Mouse (Mus musculus): ENCODE results near the gene Gpatch11.

The Gpatch11 gene

DNA sequence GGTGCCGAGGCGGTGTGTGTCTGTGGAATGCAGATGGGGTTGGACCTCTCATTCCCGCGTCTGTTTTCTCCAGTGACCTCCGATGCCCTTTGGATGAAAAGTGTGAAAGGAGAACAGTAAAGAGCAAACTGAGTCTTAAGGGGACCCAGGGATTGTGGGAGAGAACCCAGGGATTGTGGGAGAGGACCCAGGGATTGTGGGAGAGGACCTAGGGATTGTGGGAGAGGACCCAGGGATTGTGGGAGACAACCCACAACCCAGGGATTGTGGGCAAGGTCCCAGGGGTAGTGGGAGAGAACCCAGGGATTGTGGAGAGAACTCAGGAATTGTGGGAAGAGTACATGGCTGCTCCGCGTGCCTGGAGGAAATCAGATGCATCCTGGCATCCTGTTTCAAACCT, 59.6 kb downstream of the Gpatch11 start:
- in situ Hi-C loops (cut with MboI, MseI) = loop anchor here (10.0 kb wide), 1 partner anchor 570 kb away; no protein-coding TSS in a partner anchor

GRCm38 (mm10) chr17:78895394-78895793, 60.0 kb downstream of the Gpatch11 start:
- in situ Hi-C loops (cut with MboI, MseI) = loop anchor here (10.0 kb wide), 1 partner anchor 569 kb away; no protein-coding TSS in a partner anchor
